Mouse (Mus musculus) retina, postnatal 1 day (tissue): Measurements from ENCODE around the gene Rasef.
"Not testable (repeated sequence)": the region's sequence is repeated elsewhere in the genome, so short reads cannot be mapped to it uniquely, and the experiment has no call there.

Experiments used
- DNase-seq: peaks from one replicate; pipeline ENCODE4 v3.0.0-alpha.2; 2012

The Rasef gene

GRCm38 (mm10) chr4:73790260-73791185, at the start of gene Rasef:
TSS of gene Rasef (minus strand) at chr4:73790994.
- peak; percentile 78 for DNase-seq

GRCm38 (mm10) chr4:73826587-73826986, 35.8 kb upstream of the Rasef start:
- DNase-seq: no peak

GRCm38 (mm10) chr4:73791186-73791540, 369 bp upstream of the Rasef start:
- DNase-seq: no peak

GRCm38 (mm10) chr4:73789534-73789933, 1.3 kb downstream of the Rasef start:
- no peak for DNase-seq

GRCm38 (mm10) chr4:73788076-73788730, 2.6 kb downstream of the Rasef start:
- DNase-seq: no peak

- no peak for DNase-seq
These were observed 6.6 kb downstream of the Rasef start for GRCm38 (mm10) chr4:73784147-73784546.

- DNase-seq: no peak
These were observed 9.7 kb downstream of the Rasef start for GRCm38 (mm10) chr4:73781061-73781460.

- DNase-seq: no peak
These were observed 15.5 kb downstream of the Rasef start for GRCm38 (mm10) chr4:73775266-73775665.

GRCm38 (mm10) chr4:73773831-73774810, 16.7 kb downstream of the Rasef start:
- no peak for DNase-seq

GRCm38 (mm10) chr4:73772028-73772427, 18.8 kb downstream of the Rasef start:
- peak; percentile 33 for DNase-seq

- peak; percentile 84 for DNase-seq
These were observed 20.2 kb downstream of the Rasef start for GRCm38 (mm10) chr4:73770592-73770991.

GRCm38 (mm10) chr4:73768156-73768555, 22.6 kb downstream of the Rasef start:
- no peak for DNase-seq

GRCm38 (mm10) chr4:73748219-73748618, 42.6 kb downstream of the Rasef start:
- no peak for DNase-seq

GRCm38 (mm10) chr4:73739439-73739838, 51.4 kb downstream of the Rasef start:
- no peak for DNase-seq

- DNase-seq: no peak
These were observed 71.0 kb downstream of the Rasef start for GRCm38 (mm10) chr4:73719819-73720218.

- DNase-seq: no peak
These were observed 72.0 kb downstream of the Rasef start for GRCm38 (mm10) chr4:73718761-73719160.

- not testable (repeated sequence) for DNase-seq
These were observed 107.6 kb downstream of the Rasef start, which contains the start of gene Gm428 for GRCm38 (mm10) chr4:73683216-73683615. TSS of gene Gm428 (plus strand) at chr4:73683516.

- not testable (repeated sequence) for DNase-seq
These were observed 122.7 kb downstream of the Rasef start, which contains the start of gene Gm11239 for GRCm38 (mm10) chr4:73668054-73668453. TSS of gene Gm11239 (plus strand) at chr4:73668354.
